Mouse (Mus musculus): Measurements from ENCODE around the gene Cldn4. TPM values are rescaled to one million over a fixed set of nuclear protein-coding genes. Genes with fewer than 3 reads are reported as not detected.
A peak's percentile ranks its signal among the peaks of the same experiment; 100 is the strongest.

Cldn4 gene
- polyA plus RNA-seq, 1 experiment from 2014 or later: not detected

DNA sequence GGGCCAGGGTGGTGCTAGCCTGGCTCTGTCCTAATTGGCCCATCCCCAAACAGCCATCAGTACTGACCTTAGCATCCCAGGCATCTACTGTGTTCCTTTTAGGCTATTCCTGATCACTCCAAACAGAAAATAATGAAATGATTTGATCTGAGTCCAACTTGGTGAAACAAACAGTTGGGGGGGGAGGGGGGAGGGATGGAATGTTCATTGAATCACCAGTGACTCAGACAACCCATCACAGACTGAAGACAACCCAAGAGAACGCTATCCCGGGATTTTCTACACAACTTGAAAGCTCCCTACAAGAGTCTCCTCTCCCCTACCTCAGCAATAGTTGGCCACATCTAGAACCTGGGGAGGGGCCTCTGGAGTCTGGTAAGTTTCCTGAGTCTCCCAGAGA, 34.8 kb downstream of the Cldn4 start:
- H3K9me3 ChIP-seq (ENCODE audit: control insufficient read depth, low read length): no peaks in the 10 kb centered on the region
- no peaks in the 10 kb centered on the region for H3K27me3 ChIP-seq (replicated peaks; ENCODE audit: control insufficient read depth, insufficient read depth, low read length)
- H3K4me2 ChIP-seq (ENCODE audit: low read length): no peak overlapping the region
- 94% methylated on average over 2 of the region's 2 CpGs for WGBS
- H3K27ac ChIP-seq (ENCODE audit: low read length): no peak overlapping the region
- no peaks in the 10 kb centered on the region for H3K36me3 ChIP-seq (ENCODE audit: control insufficient read depth, insufficient read depth)
- ATAC-seq: no peak
- no peak overlapping the region for H3K9ac ChIP-seq (replicated peaks; ENCODE audit: low read depth, low read length)
- 0 out of 2 replicates have a peak, but pooled peaks cover 4% of the 10 kb centered on the region for H3K4me1 ChIP-seq (replicated peaks; ENCODE audit: control insufficient read depth, insufficient read depth, low read length)
- H3K4me3 ChIP-seq (replicated peaks; ENCODE audit: low read length): no peak overlapping the region

DNA sequence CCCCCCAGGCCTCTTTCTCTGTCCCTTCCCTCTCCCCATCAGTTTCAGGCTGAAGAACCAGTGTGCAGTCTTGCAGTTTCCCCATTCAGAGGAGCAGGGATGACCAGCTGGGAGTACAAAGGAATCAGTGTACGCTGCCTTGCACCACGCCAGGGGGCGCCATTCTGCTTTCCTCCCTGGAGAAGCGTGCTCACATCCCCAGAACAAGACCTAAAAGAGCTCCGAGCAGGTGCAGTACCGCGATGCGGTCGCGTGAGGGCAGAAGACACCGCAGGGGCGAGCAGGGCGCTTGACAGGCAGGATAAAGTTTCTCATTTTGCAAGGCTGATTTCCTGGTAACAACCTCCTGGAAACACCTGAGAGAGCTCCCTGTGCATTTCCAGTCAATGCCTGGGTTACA, 39.6 kb downstream of the Cldn4 start:
- Histone ChIP-seq H3K9me3 (ENCODE audit: control insufficient read depth, low read length) (no peaks in the 10 kb centered on the region), H3K4me3 (replicated peaks; ENCODE audit: low read length) (no peak overlapping the region), H3K9ac (replicated peaks; ENCODE audit: low read depth, low read length) (no peak overlapping the region), H3K27ac (ENCODE audit: low read length) (no peak overlapping the region), H3K36me3 (ENCODE audit: control insufficient read depth, insufficient read depth) (no peaks in the 10 kb centered on the region), H3K27me3 (replicated peaks; ENCODE audit: control insufficient read depth, insufficient read depth, low read length) (no peaks in the 10 kb centered on the region), H3K4me2 (ENCODE audit: low read length) (no peak overlapping the region), H3K4me1 (replicated peaks; ENCODE audit: control insufficient read depth, insufficient read depth, low read length) (0 out of 2 replicates have a peak, but pooled peaks cover 4% of the 10 kb centered on the region)
- under 1% methylated on average over 13 of the region's 13 CpGs for WGBS
- ATAC-seq: peak; percentile 82

DNA sequence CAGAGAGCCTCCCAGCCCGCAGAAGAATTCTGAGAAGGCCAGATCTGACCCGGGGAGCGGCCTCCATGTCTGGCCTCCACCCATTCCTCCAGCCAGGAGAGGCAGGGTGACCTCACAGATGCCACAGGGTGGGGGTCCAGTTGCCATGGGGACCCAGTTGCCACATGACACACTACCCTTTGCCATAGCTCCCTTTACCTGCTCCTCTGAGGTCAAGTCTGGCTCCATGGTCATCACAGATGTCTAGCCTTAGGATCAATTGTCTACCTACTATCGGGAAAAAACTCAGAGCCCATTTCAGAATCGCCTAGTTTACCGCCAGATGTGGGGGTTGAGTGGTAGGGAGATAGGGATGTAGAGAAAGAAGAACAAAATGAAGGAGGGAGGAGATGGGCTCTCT, 40.1 kb downstream of the Cldn4 start, which contains the start of gene Tmem270:
Gene Tmem270 (minus strand): TSS at position 101 of the 400 bp plus-strand sequence.
- 0 out of 2 replicates have a peak, but pooled peaks cover 4% of the 10 kb centered on the region for H3K4me1 ChIP-seq (replicated peaks; ENCODE audit: control insufficient read depth, insufficient read depth, low read length)
- no peak for ATAC-seq

DNA sequence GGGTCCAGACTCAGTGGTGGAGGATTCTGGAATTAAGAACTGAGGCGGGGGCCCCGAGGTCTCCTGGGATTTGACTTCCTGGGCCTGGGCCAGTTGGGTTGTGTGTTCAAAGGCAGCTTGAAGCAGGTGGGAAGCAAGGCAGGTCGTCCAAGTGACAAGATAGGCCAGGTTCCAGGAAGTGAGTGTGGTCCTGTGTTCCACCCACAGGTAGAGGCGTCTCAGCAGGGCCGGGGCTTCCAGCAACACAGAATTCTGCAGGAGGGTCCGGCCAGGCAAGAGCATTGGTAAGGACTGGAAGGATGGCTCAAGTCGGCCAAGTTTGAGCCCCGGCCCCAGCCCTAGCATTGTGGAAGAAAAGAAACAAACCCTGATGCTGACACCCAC, 45.1 kb downstream of the Cldn4 start:
- 77% methylated on average over 8 of the region's 8 CpGs for WGBS
- Histone ChIP-seq H3K27me3 (replicated peaks; ENCODE audit: control insufficient read depth, insufficient read depth, low read length) (no peaks in the 10 kb centered on the region), H3K4me3 (replicated peaks; ENCODE audit: low read length) (no peak overlapping the region), H3K9me3 (ENCODE audit: control insufficient read depth, low read length) (no peaks in the 10 kb centered on the region), H3K27ac (ENCODE audit: low read length) (no peak overlapping the region), H3K9ac (replicated peaks; ENCODE audit: low read depth, low read length) (no peak overlapping the region), H3K4me1 (replicated peaks; ENCODE audit: control insufficient read depth, insufficient read depth, low read length) (no peaks in the 10 kb centered on the region), H3K4me2 (ENCODE audit: low read length) (no peak overlapping the region), H3K36me3 (ENCODE audit: control insufficient read depth, insufficient read depth) (no peaks in the 10 kb centered on the region)
- no peak for ATAC-seq

More for the DNA sequence above, 40.1 kb downstream of the Cldn4 start, which contains the start of gene Tmem270:
- H3K4me3 ChIP-seq (replicated peaks; ENCODE audit: low read length): no peak within 1 kb of the TSS
- H3K9ac ChIP-seq (replicated peaks; ENCODE audit: low read depth, low read length): no peak within 1 kb of the TSS
- WGBS: 82% methylated on average over 6 of the region's 6 CpGs
- H3K4me2 ChIP-seq (ENCODE audit: low read length): no peak within 1 kb of the TSS
- no peaks in the 10 kb centered on the region for H3K27me3 ChIP-seq (replicated peaks; ENCODE audit: control insufficient read depth, insufficient read depth, low read length)
- no peaks in the 10 kb centered on the region for H3K36me3 ChIP-seq (ENCODE audit: control insufficient read depth, insufficient read depth)
- no peak within 1 kb of the TSS for H3K27ac ChIP-seq (ENCODE audit: low read length)
- H3K9me3 ChIP-seq (ENCODE audit: control insufficient read depth, low read length): no peaks in the 10 kb centered on the region

DNA sequence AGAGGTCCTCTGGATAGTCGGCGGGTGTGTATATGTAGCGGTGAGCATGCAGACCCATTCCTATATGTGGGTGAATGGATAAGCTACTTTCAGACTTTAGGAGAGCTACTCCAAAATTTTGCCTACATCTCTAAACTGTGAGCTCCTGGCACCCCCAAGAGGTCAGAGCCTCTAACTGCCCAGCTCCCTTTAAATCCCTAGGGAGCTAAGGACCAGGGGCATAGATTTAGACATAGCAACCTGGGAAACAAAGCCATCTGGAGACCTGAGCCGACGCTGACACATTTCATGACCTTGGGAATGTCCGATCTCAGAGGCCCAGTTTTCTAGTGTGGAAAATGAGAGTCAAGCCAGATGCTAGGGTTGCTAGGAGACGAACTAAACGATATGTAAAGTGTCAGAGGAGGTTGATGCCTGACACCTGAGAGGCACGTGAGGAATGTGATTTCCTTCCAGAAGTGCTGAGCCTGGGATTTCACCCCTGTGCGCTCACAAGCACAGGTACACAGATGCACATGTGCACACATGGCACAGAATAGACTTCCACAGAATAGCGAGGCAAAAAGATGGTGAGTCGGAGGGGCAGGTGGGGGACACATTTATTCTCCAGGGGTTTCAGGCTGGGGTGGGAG, 45.6 kb downstream of the Cldn4 start:
- Histone ChIP-seq H3K36me3 (ENCODE audit: control insufficient read depth, insufficient read depth) (no peaks in the 10 kb centered on the region), H3K27ac (ENCODE audit: low read length) (no peak overlapping the region), H3K9ac (replicated peaks; ENCODE audit: low read depth, low read length) (no peak overlapping the region), H3K27me3 (replicated peaks; ENCODE audit: control insufficient read depth, insufficient read depth, low read length) (no peaks in the 10 kb centered on the region), H3K4me2 (ENCODE audit: low read length) (no peak overlapping the region), H3K9me3 (ENCODE audit: control insufficient read depth, low read length) (no peaks in the 10 kb centered on the region), H3K4me3 (replicated peaks; ENCODE audit: low read length) (no peak overlapping the region), H3K4me1 (replicated peaks; ENCODE audit: control insufficient read depth, insufficient read depth, low read length) (no peaks in the 10 kb centered on the region)
- ATAC-seq: peak; percentile 45; the same call in 1 of the 2 replicates
- WGBS: 45% methylated on average over 12 of the region's 12 CpGs

DNA sequence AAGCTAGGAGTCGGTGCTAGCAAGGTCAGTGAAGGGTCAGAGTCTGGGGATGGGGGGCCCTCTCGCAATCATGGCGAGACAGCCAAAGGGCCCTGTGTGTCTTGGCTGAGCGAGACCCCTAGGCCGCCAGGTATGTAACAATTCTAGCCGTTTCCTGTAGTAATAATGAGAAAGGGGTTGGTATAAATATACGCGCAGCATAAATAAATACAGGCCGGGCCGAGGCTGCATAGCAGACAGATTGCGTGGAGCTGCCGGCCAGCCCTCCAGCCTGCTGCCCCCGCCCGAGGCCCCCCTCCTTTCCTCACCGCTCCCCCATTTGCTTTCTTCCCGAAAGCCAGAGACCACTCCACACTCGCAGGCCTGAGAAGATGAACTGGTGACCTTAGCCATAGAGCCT, 49.1 kb downstream of the Cldn4 start:
- Histone ChIP-seq H3K9me3 (ENCODE audit: control insufficient read depth, low read length) (no peaks in the 10 kb centered on the region), H3K4me3 (replicated peaks; ENCODE audit: low read length) (no peak overlapping the region), H3K27me3 (replicated peaks; ENCODE audit: control insufficient read depth, insufficient read depth, low read length) (no peaks in the 10 kb centered on the region), H3K4me1 (replicated peaks; ENCODE audit: control insufficient read depth, insufficient read depth, low read length) (no peaks in the 10 kb centered on the region), H3K36me3 (ENCODE audit: control insufficient read depth, insufficient read depth) (no peaks in the 10 kb centered on the region), H3K9ac (replicated peaks; ENCODE audit: low read depth, low read length) (no peak overlapping the region), H3K4me2 (ENCODE audit: low read length) (no peak overlapping the region), H3K27ac (ENCODE audit: low read length) (no peak overlapping the region)
- 82% methylated on average over 17 of the region's 17 CpGs for WGBS
- no peak for ATAC-seq

DNA sequence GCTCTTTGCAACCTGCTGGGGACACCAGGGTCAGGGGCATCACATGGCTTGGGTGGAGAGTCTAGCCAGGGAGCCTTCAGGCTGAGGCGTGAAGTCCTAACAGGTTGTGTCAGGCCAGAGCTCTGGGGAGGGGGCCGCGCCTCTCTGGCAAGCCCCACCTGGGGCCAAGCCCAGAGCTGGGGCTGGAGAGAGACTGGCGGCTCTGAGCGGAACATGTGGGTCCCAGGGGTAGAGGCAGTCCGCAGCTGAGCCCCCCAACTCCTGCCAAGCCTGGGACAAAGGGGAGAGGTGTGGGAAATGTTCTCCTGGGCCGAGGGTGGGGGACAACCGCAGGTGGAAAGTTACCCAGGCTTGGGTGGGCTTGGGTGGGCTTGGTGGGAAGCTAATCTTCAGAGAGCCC, 49.8 kb downstream of the Cldn4 start:
- WGBS: 85% methylated on average over 8 of the region's 8 CpGs

DNA sequence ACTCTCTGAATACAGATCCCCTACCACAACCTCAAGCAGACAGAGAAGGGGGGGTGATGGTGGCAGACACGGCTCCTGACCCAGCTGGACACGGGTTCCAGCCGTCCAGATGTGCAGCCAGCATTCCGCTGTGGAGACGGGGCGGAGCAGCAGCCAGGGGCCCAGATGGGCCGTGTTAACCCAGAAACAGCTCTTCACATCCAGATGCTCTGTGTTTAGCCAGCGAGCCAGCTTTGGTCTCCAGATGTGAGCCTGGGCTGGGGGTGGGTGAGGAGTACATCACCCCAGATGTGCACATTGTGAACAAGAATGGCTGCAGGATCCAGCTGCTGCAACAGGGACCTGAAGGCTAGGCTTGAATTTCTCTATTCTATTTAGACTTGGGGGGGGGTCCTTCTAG, 51.4 kb downstream of the Cldn4 start:
- ATAC-seq: no peak
- H3K4me3 ChIP-seq (replicated peaks; ENCODE audit: low read length): no peak overlapping the region
- H3K9ac ChIP-seq (replicated peaks; ENCODE audit: low read depth, low read length): no peak overlapping the region
- no peaks in the 10 kb centered on the region for H3K36me3 ChIP-seq (ENCODE audit: control insufficient read depth, insufficient read depth)
- H3K4me1 ChIP-seq (replicated peaks; ENCODE audit: control insufficient read depth, insufficient read depth, low read length): no peaks in the 10 kb centered on the region
- no peaks in the 10 kb centered on the region for H3K27me3 ChIP-seq (replicated peaks; ENCODE audit: control insufficient read depth, insufficient read depth, low read length)
- H3K4me2 ChIP-seq (ENCODE audit: low read length): no peak overlapping the region
- no peaks in the 10 kb centered on the region for H3K9me3 ChIP-seq (ENCODE audit: control insufficient read depth, low read length)
- no peak overlapping the region for H3K27ac ChIP-seq (ENCODE audit: low read length)
- WGBS: 84% methylated on average over 8 of the region's 8 CpGs

More for the DNA sequence above, 49.8 kb downstream of the Cldn4 start:
- Histone ChIP-seq H3K27ac (ENCODE audit: low read length) (no peak overlapping the region), H3K9ac (replicated peaks; ENCODE audit: low read depth, low read length) (no peak overlapping the region), H3K4me2 (ENCODE audit: low read length) (no peak overlapping the region), H3K9me3 (ENCODE audit: control insufficient read depth, low read length) (no peaks in the 10 kb centered on the region), H3K27me3 (replicated peaks; ENCODE audit: control insufficient read depth, insufficient read depth, low read length) (no peaks in the 10 kb centered on the region), H3K36me3 (ENCODE audit: control insufficient read depth, insufficient read depth) (no peaks in the 10 kb centered on the region), H3K4me1 (replicated peaks; ENCODE audit: control insufficient read depth, insufficient read depth, low read length) (no peaks in the 10 kb centered on the region), H3K4me3 (replicated peaks; ENCODE audit: low read length) (no peak overlapping the region)
- no peak for ATAC-seq
